Mouse (Mus musculus): Measurements from ENCODE around the gene Dhrs13. TPM values are rescaled to one million over a fixed set of nuclear protein-coding genes. Genes with fewer than 3 reads are reported as not detected.

Gene Dhrs13
- 2.3 and 8.7 TPM in 2 replicates for polyA plus RNA-seq (2012; rRNA removed; ENCODE audit: low replicate concordance)

DNA sequence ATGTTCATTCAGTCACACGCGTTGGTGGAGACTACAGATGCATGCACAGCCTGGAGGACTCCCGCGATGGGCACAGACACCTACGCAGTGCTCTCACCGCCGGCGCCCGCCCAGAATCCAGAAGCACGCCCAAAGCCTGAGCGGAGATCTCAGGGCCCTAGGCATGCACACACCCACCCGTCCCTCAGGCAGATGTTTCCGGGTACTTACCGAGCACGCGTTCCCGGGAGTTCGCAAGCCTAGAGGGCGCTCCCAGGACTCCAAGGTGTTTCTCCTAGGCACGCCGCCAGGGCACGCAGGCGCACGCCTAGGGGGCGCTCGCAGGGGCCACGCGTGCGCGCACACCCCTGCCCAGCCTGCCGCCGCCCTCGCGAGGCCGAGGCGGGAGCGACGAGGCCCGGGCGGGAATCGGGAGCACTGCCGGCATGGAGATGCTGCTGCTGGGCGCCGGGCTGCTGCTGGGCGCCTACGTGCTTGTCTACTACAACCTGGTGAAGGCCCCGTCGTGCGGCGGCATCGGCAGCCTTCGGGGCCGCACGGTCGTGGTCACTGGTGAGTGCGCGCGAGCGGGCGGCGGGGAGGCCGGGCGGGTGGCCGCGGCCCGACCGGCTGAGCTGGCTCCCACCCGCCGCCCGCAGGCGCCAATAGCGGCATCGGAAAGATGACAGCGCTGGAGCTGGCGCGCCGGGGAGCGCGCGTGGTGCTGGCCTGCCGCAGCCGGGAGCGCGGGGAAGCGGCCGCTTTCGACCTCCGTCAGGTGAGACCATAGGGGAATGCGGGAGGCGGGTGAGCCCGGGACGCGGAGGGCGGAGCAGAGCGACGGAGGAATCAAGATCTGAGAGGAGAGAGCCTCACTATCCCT is at the start of gene Dhrs13:
Dhrs13 (plus strand) TSS at position 334 of the 862 bp plus-strand sequence.

DNA sequence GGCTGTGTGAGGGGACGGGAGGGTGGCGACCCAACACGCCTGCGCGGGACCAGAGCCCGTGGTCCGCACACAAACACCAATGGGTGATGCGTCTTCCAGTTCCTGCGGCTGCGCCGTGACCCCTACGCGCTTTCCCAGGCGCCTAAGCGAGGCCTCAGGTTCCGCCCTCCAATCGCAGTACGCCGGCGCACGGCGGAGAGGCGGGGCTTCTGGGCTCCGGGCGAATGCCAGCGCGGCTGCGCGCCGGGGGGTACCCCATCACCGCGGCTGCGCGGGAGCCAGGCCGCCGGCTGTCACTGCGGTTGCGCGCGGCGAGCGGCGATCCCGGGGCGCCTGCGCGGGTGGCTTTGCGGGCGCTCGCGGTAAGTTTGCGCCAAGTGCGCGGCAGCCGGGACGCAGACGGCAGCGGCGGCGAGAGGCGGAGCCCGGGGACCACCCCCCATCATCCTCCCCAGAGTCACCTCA is 49.6 kb upstream of the Dhrs13 start, which contains the start of gene Phf12:
Phf12 (plus strand) TSS at position 314 of the 465 bp plus-strand sequence.

DNA sequence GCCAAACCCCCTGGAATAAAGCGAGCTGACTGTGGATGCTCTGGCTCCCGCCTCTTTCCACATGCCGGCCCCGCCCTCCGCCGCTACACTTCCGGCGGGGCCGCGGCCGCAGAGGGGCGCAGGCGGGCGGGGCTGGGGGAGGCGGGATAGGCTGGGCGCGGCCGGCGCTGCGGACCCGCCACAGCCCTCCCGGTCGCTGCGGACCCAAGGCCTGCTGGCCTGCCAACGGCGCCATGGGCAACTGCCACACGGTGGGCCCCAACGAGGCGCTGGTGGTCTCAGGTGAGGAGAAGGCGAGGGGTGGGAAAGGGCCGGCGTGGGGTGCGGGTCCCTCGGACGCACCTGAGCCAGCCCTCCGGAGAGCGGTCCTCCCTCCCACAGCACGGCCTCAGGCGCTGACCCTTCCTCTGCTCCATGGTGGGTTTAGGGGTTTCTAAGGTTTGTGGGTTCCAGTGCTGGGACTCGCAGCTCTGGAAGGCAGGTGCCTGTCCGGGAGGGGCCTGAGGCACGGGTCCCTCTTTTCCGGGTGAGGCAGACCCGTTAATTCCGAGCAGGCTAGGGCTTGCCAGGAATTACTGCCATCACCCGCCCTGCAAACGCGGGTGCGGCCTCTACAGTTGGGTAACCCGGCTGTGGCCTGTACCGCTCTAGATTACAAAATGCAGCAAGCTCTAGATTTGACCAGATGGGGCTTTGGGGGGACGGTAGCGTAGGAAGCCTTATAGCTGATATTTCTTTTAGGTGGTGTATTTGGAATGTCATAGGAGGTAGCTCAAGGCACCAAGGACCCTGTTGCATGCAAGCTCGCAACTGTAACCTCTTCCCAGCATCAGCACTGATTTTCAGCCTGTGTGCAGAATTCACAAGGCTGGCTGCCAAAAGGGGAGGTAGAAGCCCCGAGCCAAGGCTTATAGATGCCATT is 6.0 kb downstream of the Dhrs13 start, which contains the start of gene Flot2:
Flot2 (plus strand) TSS at position 101 of the 922 bp plus-strand sequence.

DNA sequence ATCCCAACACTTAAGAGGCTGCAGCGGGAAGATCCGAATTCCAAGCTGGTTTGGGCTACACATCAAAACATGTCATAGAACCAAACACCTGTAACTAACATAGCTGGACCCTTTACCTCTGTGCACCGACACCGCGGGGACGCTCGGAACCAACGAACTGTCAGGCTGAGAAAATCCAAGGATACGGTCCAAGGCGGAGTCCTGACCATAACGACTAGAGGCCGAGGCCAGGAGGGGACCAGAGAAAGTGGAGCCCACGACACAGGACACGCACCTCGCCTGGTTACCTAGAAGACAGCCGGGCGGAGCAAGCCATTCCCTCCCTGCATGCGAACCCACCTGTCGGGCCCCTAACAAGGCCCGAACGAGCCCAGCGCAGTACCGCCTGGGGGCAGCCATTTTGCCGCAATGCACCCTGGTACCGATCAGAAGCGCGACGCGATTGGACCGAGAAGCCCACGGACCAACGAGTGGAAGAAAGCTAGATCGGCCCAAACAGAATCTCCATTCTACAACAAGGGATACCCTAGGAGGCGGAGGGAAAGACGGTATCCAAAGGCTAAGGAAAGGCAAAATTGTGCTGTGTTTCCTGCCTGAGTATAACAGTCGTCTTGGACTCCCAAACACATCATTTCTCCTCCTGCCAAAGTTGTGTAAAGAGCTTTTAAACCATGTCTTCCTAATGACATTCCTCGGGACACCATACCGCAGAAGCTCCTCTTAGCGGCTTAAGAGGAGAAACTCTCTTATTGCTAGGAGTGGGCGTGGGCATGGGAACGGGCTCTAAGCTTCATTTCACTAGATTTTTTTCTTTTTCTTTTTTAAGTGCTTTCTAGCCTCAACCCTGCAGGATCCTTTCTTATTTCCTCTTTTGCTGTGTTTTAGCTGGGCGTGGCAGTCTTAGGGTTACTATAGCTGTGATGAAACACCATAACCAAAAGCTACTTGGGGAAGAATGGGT is 48.2 kb downstream of the Dhrs13 start, which contains the start of gene Eral1:
Eral1 (minus strand) TSS at position 423 of the 961 bp plus-strand sequence.

Other genes with a start within 250 kb of the Dhrs13 start
- not detected in 2 replicates for gene Gm10277, start 244.5 kb upstream of the Dhrs13 start, polyA plus RNA-seq (2012; rRNA removed; ENCODE audit: low replicate concordance)
- 0.23 and 0.67 TPM in 2 replicates for gene Pipox, start 138.2 kb upstream of the Dhrs13 start, polyA plus RNA-seq (2012; rRNA removed; ENCODE audit: low replicate concordance)
- gene Sez6, start 101.5 kb upstream of the Dhrs13 start, polyA plus RNA-seq (2012; rRNA removed; ENCODE audit: low replicate concordance) = 1.3 and 6.0 TPM in 2 replicates
- 33.8 and 65.1 TPM in 2 replicates for gene Phf12, start 49.5 kb upstream of the Dhrs13 start, polyA plus RNA-seq (2012; rRNA removed; ENCODE audit: low replicate concordance)
- gene Flot2, start 5.7 kb downstream of the Dhrs13 start, polyA plus RNA-seq (2012; rRNA removed; ENCODE audit: low replicate concordance) = 136 and 176 TPM in 2 replicates
- gene Eral1, start 48.1 kb downstream of the Dhrs13 start, polyA plus RNA-seq (2012; rRNA removed; ENCODE audit: low replicate concordance) = 42.7 and 44.1 TPM in 2 replicates
- gene Fam222b, start 62.4 kb downstream of the Dhrs13 start, polyA plus RNA-seq (2012; rRNA removed; ENCODE audit: low replicate concordance) = 13.2 and 18.0 TPM in 2 replicates
- 32.7 and 61.9 TPM in 2 replicates for gene Traf4, start 133.3 kb downstream of the Dhrs13 start, polyA plus RNA-seq (2012; rRNA removed; ENCODE audit: low replicate concordance)
- gene Nek8, start 144.4 kb downstream of the Dhrs13 start, polyA plus RNA-seq (2012; rRNA removed; ENCODE audit: low replicate concordance) = 16.3 and 23.8 TPM in 2 replicates
- gene Tlcd1, start 144.4 kb downstream of the Dhrs13 start, polyA plus RNA-seq (2012; rRNA removed; ENCODE audit: low replicate concordance) = 81.1 and 154 TPM in 2 replicates
- gene Rpl23a, start 151.3 kb downstream of the Dhrs13 start, polyA plus RNA-seq (2012; rRNA removed; ENCODE audit: low replicate concordance) = 199 and 383 TPM in 2 replicates
- gene Rab34, start 156.2 kb downstream of the Dhrs13 start, polyA plus RNA-seq (2012; rRNA removed; ENCODE audit: low replicate concordance) = 147 and 188 TPM in 2 replicates
- gene Proca1, start 161.1 kb downstream of the Dhrs13 start, polyA plus RNA-seq (2012; rRNA removed; ENCODE audit: low replicate concordance) = 4.9 and 12.0 TPM in 2 replicates
- gene Sdf2, start 213.5 kb downstream of the Dhrs13 start, polyA plus RNA-seq (2012; rRNA removed; ENCODE audit: low replicate concordance) = 123 and 136 TPM in 2 replicates
- 18.6 and 25.9 TPM in 2 replicates for gene Supt6, start 213.7 kb downstream of the Dhrs13 start, polyA plus RNA-seq (2012; rRNA removed; ENCODE audit: low replicate concordance)
- 98.7 and 125 TPM in 2 replicates for gene 2610507B11Rik, start 229.5 kb downstream of the Dhrs13 start, polyA plus RNA-seq (2012; rRNA removed; ENCODE audit: low replicate concordance)